Mouse (Mus musculus): ENCODE measurements at regions not wholly inside any gene's neighbourhood (a gene's known extent, or its start where the extent isn't known, plus 50 kb on each side); places are given as distances from the start of the nearest gene placed in this dataset.
"Not testable (repeated sequence)": the region's sequence is repeated elsewhere in the genome, so short reads cannot be mapped to it uniquely, and the experiment has no call there.

DNA sequence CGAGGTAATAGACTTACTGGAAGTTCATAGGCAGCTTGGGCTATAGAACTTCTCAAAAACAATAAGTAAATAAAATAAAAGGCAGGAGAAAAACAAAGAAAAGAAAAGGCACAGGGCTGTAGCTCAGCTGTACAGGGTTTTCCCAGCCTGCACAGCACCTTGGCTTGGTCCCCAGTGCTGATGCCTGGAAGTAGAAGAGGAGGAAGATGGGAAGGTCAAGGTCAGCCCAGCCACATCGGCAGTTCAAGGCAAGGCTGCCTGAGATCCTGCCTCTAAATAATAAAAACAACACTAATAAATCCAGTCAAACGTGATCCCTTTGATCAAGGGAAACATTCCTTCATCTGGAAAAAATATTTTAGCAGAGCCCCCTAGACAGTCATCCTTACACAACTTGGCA lies 103.1 kb downstream of the Cenpf start:
- no peak for DNase-seq

DNA sequence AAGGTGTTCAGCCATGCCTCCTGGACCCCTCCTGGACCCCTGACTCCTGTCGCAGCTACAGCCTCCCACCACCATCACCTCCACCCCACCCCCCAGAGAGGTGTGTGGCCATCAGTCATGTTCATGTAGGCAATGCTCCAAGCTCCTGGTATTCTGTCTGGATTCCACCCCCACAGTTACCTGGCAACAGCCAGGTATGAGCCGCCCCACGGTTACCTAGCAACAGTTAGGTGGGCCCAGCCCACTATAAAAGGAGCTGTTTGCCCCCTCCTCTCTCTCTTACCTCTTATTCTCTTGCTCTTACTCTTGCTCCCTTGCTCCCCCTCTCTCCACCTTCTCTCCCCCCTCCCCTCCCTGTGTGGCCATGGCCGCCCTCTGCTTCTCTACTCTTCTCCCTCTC lies 106.5 kb downstream of the Cenpf start:
- no peak for DNase-seq

DNA sequence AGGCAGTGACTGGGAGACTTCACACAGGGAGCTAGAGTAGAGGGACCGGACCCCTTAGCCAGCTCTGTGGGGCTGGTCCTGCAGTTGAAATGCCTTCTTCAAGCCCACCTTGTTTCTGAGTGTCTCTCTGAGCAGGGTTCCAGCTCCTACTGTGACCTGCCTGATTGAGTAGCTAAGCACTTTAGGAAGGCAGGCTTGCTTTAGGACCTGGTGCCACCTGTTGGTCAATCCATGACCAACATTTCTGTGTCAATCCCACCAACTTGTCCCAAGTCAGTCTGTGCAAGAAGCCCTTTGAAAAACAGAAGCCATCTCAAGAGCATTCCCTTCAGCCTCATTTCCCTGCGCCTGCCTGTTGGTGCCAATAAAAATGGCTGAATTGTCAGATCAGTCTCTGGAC lies 108.5 kb downstream of the Cenpf start:
- DNase-seq, result peak; percentile 69

DNA sequence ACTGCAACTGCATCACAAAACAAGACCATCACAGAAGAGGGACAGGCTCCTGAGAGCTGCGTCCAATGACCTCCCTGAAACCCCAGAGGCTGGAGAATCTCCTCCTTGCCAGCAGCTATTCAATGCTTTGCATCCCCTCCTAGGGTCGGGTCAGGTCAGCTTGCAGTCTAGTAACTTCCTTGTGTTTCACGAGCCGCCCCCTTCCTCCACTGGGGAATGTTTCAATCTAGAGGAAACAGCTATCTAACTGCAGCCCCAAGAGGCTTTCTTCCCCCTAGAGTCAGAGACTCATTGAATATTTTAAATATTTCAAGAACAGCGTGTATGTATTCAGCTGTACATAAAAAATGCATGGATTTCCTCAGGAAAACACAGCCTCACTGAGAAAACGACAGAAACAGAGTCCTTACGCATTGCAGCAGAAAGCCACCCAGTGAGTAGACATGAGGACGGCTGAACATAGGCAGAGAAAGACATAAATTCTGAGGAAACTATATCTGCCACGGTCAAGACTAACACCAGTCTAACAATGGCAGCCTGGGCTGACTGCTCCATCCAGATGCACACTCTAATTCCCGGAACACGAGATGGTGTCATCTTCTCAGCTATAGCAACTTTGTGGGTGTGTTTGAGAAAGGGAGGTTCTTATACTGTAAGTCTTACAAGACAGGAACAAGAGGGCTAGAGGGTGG lies 111.4 kb downstream of the Cenpf start:
- peak; percentile 6 for DNase-seq

DNA sequence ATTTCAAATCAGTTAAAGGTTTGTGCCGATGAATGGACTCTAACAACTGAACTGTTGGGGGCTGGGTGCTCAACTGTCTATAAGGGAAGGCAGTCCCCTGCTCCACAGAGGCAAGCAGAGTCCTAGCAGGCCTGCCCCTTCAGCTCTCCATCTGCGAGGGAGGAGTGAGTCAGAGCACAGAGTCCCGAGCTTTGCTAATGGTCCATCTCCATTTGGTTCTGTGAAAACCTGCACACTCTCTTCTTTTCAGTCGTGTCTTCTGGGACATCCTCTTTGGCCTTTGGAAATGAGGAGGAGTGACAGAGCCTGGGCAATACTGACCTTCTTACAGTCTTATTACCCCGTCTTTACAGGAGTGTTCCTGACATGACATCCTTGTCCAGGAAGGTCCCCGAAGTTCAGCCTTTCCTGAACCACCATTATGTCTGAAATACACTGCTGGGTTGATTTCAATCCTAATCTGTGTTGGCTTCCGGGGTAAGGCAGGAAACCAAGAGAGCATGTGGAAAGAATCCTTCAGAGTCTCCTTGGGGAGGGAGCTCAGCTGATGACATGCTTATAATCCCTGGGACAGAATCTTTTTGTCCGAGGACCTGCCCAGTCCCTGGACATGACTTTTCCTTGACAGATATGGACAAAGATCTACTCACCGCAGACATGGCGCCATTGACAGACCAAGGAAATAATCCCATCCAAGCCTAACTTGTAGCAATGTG lies 112.2 kb downstream of the Cenpf start:
- no peak for DNase-seq

DNA sequence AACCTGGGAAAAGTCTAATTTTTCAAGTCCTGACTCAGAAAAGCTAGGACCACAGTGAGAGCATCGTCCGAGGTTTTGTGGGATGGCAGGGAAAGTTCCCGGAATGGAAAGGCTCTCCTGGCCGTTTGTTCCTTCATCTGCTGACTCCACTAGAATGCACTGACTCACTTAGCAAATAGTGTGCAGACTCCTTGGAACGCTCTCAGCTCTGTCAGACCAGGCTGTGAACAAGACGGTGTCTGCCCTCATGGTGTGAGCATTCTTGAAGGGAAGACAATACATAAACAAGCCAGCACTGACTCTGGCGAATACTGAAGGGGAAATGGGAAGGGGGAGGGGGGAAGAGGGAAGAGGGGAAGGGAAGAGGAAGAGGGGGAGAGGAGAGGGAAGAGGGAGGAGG lies 121.4 kb downstream of the Cenpf start:
- DNase-seq, result peak; percentile 47

DNA sequence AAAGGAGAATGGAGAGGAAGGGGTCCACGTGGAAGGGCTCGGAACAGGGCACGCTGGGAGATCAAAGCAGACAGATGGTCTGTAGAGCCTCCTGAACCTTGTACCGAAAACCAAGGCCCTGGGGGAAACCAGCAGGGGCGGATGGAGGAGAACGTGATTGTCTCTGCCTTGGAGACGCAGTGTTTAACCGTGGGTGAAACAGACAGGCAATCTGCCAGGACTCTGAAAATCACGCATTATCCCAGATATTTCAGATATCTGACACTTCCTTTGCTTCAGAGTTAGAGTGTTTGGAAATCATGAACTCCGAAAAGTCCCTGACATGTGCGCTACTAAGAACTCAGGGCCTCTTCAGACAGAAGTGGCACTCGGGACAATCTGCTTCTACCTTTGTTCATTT lies 126.1 kb downstream of the Cenpf start:
- DNase-seq, result no peak

DNA sequence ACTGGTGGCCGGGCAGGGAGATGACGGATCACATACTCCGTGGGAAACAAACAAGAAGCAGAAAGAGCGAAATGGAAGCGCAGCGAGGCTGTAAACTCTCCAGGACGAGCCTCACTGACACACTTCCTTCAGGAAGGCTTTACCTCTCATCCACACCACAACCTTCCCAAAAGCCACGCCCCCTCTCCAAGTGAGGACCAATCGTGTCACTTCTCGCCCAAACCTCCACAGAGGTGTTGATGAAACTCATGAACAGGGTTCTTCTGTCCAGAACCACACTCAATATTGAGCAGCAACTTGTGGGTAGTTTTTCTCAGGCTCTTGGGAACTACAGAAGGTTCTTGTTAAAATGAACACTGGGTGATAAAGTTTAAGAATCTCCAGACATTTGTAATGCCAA lies 127.3 kb downstream of the Cenpf start:
- DNase-seq, result no peak

DNA sequence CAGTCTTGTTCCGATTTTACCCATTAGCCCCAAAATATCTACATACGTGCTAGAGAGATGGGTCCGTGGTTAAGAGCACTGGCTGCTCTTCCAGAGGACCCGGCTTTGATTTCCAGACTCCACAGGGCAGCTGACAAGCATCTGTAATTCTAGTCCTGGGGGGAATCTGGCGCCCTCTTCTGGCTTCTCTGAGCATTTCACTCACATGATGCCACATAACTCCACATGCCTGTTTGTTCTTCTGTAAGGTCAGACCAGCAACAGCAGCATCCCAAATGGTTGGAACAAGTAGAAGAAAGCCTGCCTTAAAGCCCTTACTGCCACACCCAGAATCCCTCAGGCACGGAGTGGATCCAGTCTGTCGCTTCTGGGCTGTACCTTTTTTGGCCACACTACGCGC lies 137.0 kb downstream of the Cenpf start:
- DNase-seq, result no peak

DNA sequence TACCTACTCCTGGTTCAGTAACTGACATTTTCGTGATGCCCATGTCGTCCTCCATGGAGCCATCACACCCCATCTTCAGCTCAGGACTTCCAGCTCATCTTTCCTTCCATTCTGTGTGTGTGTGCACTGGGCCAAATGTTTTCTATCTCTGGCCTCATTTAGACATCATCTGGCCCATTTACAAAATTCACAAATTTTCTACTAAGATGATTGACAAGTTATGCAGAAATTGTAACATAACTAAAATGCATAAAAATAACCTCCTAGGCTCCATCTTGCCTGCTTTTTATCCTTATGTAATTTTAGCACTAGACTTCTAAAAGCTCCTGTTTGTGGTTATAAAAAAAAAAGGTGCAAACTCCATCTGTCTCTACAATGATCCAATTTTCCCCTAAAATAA lies 130.8 kb upstream of the Kcnk2 start:
- DNase-seq, result no peak

DNA sequence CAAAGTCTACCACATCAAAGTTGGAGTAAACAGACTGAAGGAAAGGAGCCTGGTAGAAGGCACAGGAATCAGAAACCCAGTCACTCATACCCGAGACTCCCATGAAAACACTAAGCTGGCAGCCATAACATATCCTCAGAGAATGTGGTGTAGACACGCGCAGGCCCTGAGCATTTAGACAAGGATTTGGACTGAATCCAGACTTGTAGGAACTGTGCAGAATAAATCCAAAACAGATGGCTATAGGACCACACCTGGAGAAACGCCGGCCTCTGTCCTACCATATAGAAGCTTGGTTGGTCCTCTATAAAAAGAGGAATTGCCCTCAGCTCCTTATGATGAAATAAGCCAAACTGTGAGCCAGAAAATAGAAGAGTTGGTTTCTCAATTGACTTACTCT lies 124.3 kb upstream of the Kcnk2 start:
- no peak for DNase-seq

DNA sequence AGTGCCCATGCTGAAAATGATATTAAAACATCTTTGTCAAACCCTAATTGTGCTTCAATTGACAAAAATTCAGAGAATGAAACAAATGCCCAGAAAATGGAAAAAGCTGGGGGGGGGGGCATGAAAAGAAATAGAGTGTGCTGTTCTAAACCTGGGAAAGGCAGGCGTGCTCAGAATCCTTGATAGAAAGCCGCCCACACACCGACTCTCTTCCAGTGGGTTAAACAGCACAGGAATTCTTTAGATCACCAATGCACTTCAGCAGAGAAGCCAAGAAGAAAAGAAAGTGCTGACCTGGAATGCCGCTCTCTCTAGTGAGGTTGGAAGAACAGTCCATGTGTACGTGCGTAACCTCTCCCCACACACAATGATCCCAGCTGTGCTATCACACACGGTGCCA lies 113.4 kb upstream of the Kcnk2 start:
- no peak for DNase-seq

DNA sequence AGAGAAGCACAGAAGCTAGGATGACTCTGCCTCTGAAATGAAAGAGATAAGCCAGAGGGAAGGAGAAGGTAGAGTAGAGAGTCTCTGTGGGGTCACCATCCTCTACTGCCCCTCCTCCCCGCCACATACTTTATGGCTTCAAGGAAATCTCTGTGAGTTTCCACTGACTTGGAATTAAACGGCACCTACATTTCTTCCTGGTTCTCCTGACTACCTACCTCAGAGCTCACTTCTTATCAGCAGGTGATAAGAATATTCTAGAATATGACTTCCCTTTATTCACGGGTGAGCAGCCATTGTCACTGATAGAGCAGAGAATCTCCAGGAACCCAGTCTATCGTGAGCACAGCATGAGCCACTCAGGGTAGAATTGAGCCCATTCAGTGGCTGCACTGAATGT lies 111.3 kb upstream of the Kcnk2 start:
- DNase-seq, result no peak

DNA sequence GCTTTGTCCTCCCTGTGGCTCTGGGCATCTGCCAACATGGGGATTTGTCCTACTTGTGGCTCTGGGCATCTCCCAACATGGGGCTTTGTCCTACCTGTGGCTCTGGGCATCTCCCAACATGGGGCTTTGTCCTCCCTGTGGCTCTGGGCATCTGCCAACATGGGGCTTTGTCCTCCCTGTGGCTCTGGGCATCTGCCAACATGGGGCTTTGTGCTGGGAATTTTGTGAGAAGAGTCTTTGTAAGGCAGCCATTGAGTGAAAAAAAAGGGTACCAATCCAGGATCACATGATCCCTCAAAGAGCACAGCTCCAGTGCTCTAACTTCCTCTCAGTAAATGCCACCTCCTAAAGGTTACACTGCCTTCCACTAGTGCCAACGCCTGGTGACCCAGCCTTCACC lies 105.2 kb upstream of the Kcnk2 start:
- not testable (repeated sequence) for DNase-seq

DNA sequence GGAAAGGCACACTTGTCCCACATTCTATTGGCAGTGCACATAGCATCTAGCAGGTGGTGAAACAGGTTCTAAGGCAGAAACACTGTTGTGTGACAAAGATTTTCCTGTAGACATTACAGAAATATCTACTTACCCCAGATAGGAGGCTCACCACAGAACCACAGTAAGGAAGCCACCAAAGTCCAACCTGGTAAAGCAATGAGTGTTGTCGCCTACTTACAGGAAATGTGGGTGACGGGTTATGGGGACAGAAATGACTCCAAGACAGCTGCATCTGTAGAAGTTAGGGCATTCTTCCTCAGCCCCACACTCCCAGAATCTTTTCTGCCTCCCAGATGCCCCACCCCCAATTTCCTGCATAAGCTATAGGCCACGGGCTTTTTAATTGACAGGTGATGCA lies 97.6 kb upstream of the Kcnk2 start:
- no peak for DNase-seq

DNA sequence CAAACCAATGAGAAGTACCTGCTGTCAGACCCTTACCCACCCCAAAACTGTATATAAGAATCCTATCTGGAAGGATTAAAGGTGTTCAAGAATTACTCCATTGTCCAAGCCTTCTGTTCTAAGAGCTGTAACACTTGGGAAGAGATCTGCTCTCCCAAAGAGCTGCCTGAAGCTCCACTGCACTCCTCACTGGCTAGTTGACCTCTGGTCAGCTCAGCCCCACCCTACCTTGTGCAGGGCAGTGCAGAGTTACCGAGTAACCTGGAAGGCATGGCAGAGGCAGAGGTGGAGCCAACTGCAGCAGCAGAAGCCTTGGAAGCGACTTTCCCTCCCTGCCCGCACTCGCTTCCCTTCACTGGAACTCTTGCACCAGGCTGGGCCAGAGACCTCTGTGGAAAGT lies 97.1 kb upstream of the Kcnk2 start:
- no peak for DNase-seq

DNA sequence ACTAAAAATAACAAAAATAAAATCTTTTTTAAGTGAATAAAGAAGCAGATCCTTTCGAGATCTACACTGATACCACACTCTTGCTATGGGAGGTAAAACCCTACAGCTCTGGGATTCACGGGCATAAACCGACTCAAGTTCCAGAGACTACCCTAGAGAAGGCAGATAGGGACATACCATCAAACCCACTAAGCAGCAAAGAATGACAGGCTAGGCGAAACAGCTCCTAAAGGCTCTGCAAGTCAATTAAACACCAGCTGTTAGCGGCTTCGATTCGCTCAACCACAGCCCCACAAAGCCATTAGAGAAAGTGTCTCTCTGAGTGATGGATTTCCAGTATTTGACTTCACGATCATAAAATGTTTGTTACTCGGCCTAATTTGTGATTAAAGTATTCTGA lies 95.0 kb upstream of the Kcnk2 start:
- no peak for DNase-seq

DNA sequence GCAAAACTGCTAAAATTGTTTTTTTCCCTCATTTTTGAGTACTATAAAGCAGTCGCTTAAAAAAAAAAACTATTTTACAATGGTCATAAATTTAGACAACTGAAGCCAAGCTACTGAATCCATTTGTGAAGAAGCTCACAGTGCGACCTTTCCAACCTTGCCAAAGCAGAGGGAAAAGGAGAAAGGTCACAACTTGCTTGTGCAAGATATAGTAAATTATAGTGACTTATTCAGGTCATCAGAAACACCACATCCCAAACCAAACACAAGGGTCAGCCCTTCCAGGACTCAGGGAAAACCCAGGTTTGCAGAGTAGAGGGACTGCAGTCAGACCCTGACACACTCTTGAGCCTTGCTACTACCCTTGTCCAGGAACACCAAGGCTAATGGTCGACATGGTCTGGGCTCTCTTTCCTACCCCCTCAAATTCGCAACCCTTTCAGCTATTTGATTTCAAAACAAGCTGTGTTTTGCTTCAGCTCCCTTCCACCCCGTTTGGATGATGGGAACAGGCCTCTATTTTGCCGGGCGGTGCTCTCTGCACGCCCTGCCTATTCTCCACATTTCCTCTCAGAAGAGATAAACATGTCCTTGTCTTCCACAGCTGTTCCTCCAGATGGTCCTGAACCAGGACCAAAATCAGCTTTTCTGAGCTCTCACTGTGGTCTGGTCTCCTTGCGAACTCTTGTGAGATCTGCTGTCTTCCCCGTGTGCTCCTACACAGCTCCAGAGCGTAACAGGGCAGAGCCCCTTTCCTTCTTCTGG lies 93.5 kb upstream of the Kcnk2 start:
- DNase-seq, result peak; percentile 41

DNA sequence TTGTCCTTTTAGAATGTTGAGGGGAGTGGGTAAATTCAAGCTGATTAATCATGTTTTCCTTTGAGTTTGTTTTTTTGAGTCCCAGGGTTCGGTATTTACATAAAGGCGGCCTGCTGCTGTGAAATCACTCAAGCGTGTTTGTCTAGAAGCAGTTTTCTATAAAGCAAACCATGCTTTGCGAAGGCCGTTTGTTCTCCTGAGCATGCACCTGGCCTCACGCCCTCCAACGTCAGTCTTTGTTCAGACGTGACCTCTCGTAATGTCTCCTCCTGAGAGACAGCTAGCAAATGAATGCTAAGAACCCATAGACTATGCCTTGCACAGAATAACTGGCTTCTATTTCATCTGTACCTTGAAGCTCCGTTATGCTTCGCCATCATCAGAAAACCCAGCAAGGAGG lies 92.8 kb upstream of the Kcnk2 start:
- DNase-seq, result no peak

DNA sequence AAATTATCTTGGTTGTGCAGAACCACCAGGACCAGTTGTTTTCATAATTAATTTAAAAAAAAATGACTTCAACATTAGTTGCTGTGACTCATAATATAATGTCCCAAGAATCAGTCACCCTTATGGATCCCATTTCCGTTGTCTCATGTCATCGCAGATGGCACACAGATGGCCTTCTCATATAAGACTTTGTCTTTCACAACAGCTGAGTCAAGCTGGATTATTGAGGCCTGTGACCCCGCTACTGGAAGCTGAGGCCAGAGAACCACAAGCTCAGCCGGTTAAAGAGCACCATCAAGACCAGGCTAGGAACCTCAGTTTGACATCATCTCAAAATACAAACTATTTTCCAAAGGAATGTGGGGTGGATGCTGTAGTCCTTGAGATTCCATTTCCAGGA lies 83.3 kb upstream of the Kcnk2 start:
- no peak for DNase-seq

DNA sequence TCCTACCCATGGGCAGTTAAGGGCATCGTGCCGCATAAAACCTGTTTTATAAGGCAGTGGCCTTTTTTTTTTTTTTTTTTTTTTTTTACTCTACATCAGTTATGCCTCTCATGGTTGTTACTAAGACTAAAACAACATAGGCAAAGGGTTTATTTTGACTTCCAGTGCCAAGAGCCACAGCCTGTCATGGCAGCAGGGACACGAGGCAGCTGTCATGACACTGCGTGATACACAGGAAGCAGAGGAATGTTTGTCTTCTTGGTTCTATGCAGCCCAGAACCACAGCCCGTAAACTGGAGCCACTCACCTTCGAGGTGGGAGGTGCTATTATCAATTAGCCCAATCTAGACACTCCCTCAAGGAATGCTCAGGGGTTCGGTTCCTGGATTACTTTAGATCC lies 81.3 kb upstream of the Kcnk2 start:
- peak; percentile 6 for DNase-seq

DNA sequence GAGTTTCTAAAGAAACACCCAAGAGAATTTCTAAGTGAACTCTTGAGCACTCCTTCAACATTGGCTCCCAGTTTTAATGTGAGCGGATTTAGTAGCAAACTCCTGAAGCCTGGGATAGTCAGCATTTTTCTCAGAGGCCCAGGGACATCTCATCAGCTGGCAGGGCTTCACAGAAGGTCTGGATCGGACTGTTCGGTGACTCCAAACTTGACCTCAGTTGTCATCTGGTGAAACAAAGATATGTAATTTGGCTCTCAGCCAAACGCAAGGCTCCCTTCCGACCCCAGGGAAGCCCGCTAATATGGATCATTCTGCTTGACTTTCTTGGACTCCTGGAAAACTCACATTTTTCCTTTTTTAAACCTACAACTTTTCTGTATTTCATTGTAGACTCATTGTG lies 76.0 kb upstream of the Kcnk2 start:
- no peak for DNase-seq

DNA sequence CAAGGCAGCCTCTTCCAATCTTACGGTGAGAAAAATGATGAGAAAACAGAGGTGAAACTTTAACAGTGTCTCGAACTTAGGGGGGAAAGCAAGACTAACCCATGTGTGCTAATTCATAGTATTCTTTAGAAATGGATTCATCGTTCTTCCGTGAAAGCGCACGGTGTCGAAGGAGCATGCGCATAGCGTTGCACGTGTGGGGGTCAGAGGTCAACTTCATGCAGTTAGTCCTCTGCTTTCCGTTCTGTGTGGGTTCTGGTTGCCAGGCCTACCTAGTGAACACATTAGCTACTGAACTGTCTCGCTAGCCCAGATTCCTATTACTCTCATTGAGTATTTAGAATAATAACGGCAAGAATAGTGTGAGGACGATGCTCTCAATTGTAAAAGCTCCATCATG lies 74.7 kb upstream of the Kcnk2 start:
- no peak for DNase-seq

DNA sequence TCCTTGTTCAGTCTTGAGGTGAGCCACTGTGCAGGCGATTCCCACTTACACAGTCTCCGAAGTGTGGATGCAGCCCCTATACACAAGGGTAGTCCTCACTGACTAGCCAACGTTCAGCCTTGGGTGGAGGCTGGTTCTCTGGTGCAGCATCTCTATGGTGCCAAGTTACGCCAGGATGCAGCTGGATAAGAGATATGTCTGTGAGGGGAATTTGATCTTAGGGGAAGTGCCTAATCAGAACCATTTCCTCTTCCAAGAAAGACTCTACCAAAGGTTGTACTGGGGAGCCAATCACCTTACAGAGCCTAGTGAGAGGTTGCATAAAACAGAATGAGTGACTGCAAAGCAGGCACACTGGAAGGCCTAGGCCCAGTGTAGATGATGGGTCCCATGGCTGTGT lies 71.0 kb upstream of the Kcnk2 start:
- DNase-seq, result no peak

All from lung, postnatal 10 days (tissue).